In genomic region chr13:13373965-13374364, GRCm38 (mm10) we compare ENCODE assay signal across 7 mouse cellular contexts. TPM values are rescaled to one million over a fixed set of nuclear protein-coding genes. Genes with fewer than 3 reads are reported as not detected.
DNase-seq lines count a peak whose midpoint lies in the region; ATAC-seq and TF ChIP-seq lines count a peak whose summit lies in the region.
"Not testable (repeated sequence)": the region's sequence is repeated elsewhere in the genome, so short reads cannot be mapped to it uniquely, and the experiment has no call there.

No protein-coding gene starts in this region.

- H3K27me3 ChIP-seq in intestine, embryonic 15.5 days (replicated peaks); lung, embryonic 15.5 days; lung, postnatal 0 days (replicated peaks; ENCODE audit: insufficient read depth, low read length); stomach, embryonic 15.5 days (replicated peaks); stomach, postnatal 0 days (ENCODE audit: control insufficient read depth, insufficient read depth, low read length): not testable (repeated sequence)

- not testable (repeated sequence) for TF ChIP-seq EP300 in lung, postnatal 0 days (IDR thresholded peaks at IDR 0.05); stomach, postnatal 0 days (optimal IDR thresholded peaks at IDR 0.05)

- DNase-seq in lung, adult 2 months, result peak; percentile 46
- DNase-seq in lung, postnatal 0 days (ENCODE audit: low spot score), result peak; percentile 35
- peak; percentile 40 for DNase-seq in lung, postnatal 36 days
- not testable (repeated sequence) for DNase-seq in stomach, postnatal 0 days (ENCODE audit: low spot score)

- H3K9me3 ChIP-seq in intestine, embryonic 15.5 days; lung, embryonic 15.5 days; lung, postnatal 0 days (ENCODE audit: low read length); stomach, embryonic 15.5 days; stomach, postnatal 0 days (ENCODE audit: control insufficient read depth, low read length): not testable (repeated sequence)

- not testable (repeated sequence) for H3K9ac ChIP-seq in intestine, embryonic 15.5 days; lung, embryonic 15.5 days; lung, postnatal 0 days (replicated peaks; ENCODE audit: low read depth); stomach, embryonic 15.5 days; stomach, postnatal 0 days (ENCODE audit: low read length)

- TF ChIP-seq POLR2A in lung, adult 2 months (IDR thresholded peaks at IDR 0.05; ENCODE audit: borderline replicate concordance, extremely low read depth, low read depth, low read length), result not testable (repeated sequence)

- H3K27ac ChIP-seq in intestine, embryonic 15.5 days; lung, postnatal 0 days (ENCODE audit: low read length); stomach, embryonic 15.5 days; stomach, postnatal 0 days (replicated peaks): not testable (repeated sequence)
- H3K27ac ChIP-seq in lung, embryonic 15.5 days, result peak overlapping the region; percentile 73

- not testable (repeated sequence) for H3K4me1 ChIP-seq in intestine, embryonic 15.5 days (replicated peaks); lung, adult 2 months (ENCODE audit: control insufficient read depth, insufficient read depth, low read length); lung, embryonic 15.5 days; lung, postnatal 0 days (ENCODE audit: insufficient read depth, low read depth, low read length); stomach, embryonic 15.5 days; stomach, postnatal 0 days (replicated peaks; ENCODE audit: control insufficient read depth, insufficient read depth)

- not testable (repeated sequence) for H3K4me3 ChIP-seq in intestine, embryonic 15.5 days (replicated peaks); lung, adult 2 months (replicated peaks; ENCODE audit: extremely low read depth, low read depth, low read length); lung, embryonic 15.5 days; lung, postnatal 0 days (ENCODE audit: low read depth, low read length); stomach, embryonic 15.5 days (replicated peaks); stomach, postnatal 0 days (ENCODE audit: low read depth, low read length)

- not testable (repeated sequence) for H3K4me2 ChIP-seq in intestine, embryonic 15.5 days (replicated peaks); lung, embryonic 15.5 days; lung, postnatal 0 days (replicated peaks; ENCODE audit: low read depth, low read length); stomach, embryonic 15.5 days; stomach, postnatal 0 days (replicated peaks; ENCODE audit: low read depth)

- H3K36me3 ChIP-seq in intestine, embryonic 15.5 days; lung, embryonic 15.5 days; lung, postnatal 0 days (ENCODE audit: insufficient read depth, low read length); stomach, embryonic 15.5 days; stomach, postnatal 0 days (ENCODE audit: control insufficient read depth, insufficient read depth, low read length): not testable (repeated sequence)

- ATAC-seq in intestine, embryonic 15.5 days, result 0 out of 2 replicates have a peak, but pooled peaks have one; percentile 28
- peak; percentile 71 for ATAC-seq in lung, embryonic 15.5 days (ENCODE audit: borderline replicate concordance, extremely low read depth, low FRiP score, low TSS enrichment)
- peak; percentile 84 for ATAC-seq in lung, postnatal 0 days
- ATAC-seq in stomach, embryonic 15.5 days (ENCODE audit: insufficient read depth, low FRiP score, low read depth), result peak; percentile 59
- ATAC-seq in stomach, postnatal 0 days (ENCODE audit: low FRiP score, low TSS enrichment), result peak; percentile 62

- TF ChIP-seq CTCF in lung, adult 2 months (IDR thresholded peaks at IDR 0.05; ENCODE audit: insufficient read depth, low read length); lung, postnatal 0 days (IDR thresholded peaks at IDR 0.05); stomach, postnatal 0 days (IDR thresholded peaks at IDR 0.05; ENCODE audit: low read depth): not testable (repeated sequence)

- 73% methylated on average over 6 of the region's 6 CpGs for WGBS in intestine, embryonic 15.5 days
- WGBS in lung, adult 2 months, result 76% methylated on average over 6 of the region's 6 CpGs
- 63% methylated on average over 6 of the region's 6 CpGs for WGBS in lung, embryonic 15.5 days
- WGBS in lung, postnatal 0 days, result 59% methylated on average over 4 of the region's 6 CpGs
- 56% methylated on average over 6 of the region's 6 CpGs for WGBS in stomach, embryonic 15.5 days
- WGBS in stomach, postnatal 0 days, result 63% methylated on average over 5 of the region's 6 CpGs

RNA-seq across cellular contexts. Expression of gene Gpr137b, which starts 19.8 kb away (rescaled TPM):
- polyA plus RNA-seq in intestine, embryonic 15.5 days (2015; fragmentation: Nextera tagmentation; extraction: Ambion mirVana), result 5.9 and 6.0 TPM in 2 replicates
- 74.3 and 86.0 TPM in 2 replicates for polyA plus RNA-seq in lung, adult 2 months (2012; rRNA removed)
- 12.9 and 13.6 TPM in 2 replicates for polyA plus RNA-seq in lung, embryonic 15.5 days (2015; fragmentation: Nextera tagmentation; extraction: Ambion mirVana)
- polyA plus RNA-seq in lung, postnatal 0 days (2015; fragmentation: Nextera tagmentation; extraction: Ambion mirVana), result 19.3 and 22.4 TPM in 2 replicates
- polyA plus RNA-seq in stomach, embryonic 15.5 days (2015; fragmentation: Nextera tagmentation; extraction: Ambion mirVana), result 7.8 and 8.1 TPM in 2 replicates
- 4.8 and 5.7 TPM in 2 replicates for polyA plus RNA-seq in stomach, postnatal 0 days (2015; fragmentation: Nextera tagmentation; extraction: Ambion mirVana)

Comparison
In these comparisons a context has a peak if more than half of its experiments do, and no peak if none do; other contexts are left out.
1. ATAC-seq: peak in every context shown above with its lines; median percentile 84 in lung, postnatal 0 days; 71 in lung, embryonic 15.5 days; 62 in stomach, postnatal 0 days; 59 in stomach, embryonic 15.5 days; 28 in intestine, embryonic 15.5 days.